Mouse (Mus musculus): ENCODE data around the gene Cd59a.

- TF ChIP-seq CTCF (IDR thresholded peaks at IDR 0.05; ENCODE audit: extremely low read depth, insufficient read length, insufficient replicate concordance, low read depth, low read length) (no peak), POLR2A (IDR thresholded peaks at IDR 0.05; ENCODE audit: low read depth, low read length) (no peak)
These were observed 67.8 kb downstream of the Cd59a start for GRCm38 (mm10) chr2:104163418-104163817.
